Mouse (Mus musculus): ENCODE data around the gene Ap2b1.

Gene Ap2b1

GRCm38 (mm10) chr11:83298225-83299195, at the start of gene Ap2b1:
Gene Ap2b1, plus strand, starts transcription at chr11:83299024.
- in situ Hi-C loops (cut with MboI, MseI) = no loop called here

- in situ Hi-C loops (cut with MboI, MseI) = loop anchor here (10.0 kb wide), 1 partner anchor 332 kb away; no protein-coding TSS in a partner anchor
These were observed 41.6 kb upstream of the Ap2b1 start for GRCm38 (mm10) chr11:83257211-83257610.

- in situ Hi-C loops (cut with MboI, MseI) = no loop called here
These were observed 36.2 kb upstream of the Ap2b1 start for GRCm38 (mm10) chr11:83262673-83263072.

- in situ Hi-C loops (cut with MboI, MseI) = no loop called here
These were observed 35.7 kb upstream of the Ap2b1 start for GRCm38 (mm10) chr11:83263146-83263545.

DNA sequence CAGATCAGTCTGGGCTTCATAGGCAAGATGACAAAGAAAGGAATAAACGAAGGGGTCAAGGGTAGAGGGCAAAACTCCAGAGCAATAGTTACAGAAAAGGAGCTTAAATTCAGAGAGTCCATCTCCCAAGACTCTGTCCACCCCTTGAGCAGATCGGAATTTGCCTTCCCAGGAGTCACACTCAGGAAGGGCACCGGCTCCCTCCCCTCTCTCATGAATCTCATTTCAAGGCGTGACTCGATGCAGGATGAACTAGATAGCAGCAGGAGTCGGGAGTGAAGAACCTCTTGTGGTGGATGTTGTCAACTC, 28.0 kb upstream of the Ap2b1 start:
- in situ Hi-C loops (cut with MboI, MseI) = loop anchor here (10.0 kb wide), 1 partner anchor 1076 kb away; no protein-coding TSS in a partner anchor

- in situ Hi-C loops (cut with MboI, MseI) = loop anchor here (10.0 kb wide), 1 partner anchor 1077 kb away; no protein-coding TSS in a partner anchor
These were observed 27.5 kb upstream of the Ap2b1 start for GRCm38 (mm10) chr11:83271151-83271950.

GRCm38 (mm10) chr11:83271951-83272843, 26.6 kb upstream of the Ap2b1 start:
- in situ Hi-C loops (cut with MboI, MseI) = loop anchor here (10.0 kb wide), 1 partner anchor 1077 kb away; no protein-coding TSS in a partner anchor

DNA sequence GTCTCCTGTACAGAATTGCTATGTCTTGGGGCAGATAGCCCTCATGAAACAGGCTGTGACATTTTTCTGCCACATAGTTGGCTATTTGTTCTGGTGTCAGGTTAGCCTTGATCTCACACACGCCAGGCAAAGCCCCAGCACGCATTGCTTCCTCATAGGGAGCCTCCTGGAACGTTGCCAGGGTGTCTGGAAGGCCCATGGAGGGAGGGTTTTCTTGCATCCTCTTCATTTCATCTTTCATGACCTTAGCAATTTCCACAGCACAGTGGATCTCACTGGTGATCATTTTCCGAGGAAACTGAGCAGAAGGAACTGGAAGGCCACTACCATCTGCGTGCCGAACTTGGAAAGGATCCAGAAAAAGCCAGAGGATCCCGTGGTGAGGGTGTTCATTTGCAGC, 22.6 kb upstream of the Ap2b1 start:
- in situ Hi-C loops (cut with MboI, MseI) = loop anchor here (10.0 kb wide), 1 partner anchor 1081 kb away; no protein-coding TSS in a partner anchor

GRCm38 (mm10) chr11:83279024-83279423, 19.8 kb upstream of the Ap2b1 start:
- in situ Hi-C loops (cut with MboI, MseI) = loop anchor here (10.0 kb wide), 1 partner anchor 1084 kb away; no protein-coding TSS in a partner anchor

- in situ Hi-C loops (cut with MboI, MseI) = loop anchor here (10.0 kb wide), 1 partner anchor 1085 kb away; no protein-coding TSS in a partner anchor
These were observed 19.1 kb upstream of the Ap2b1 start for GRCm38 (mm10) chr11:83279691-83280090.

GRCm38 (mm10) chr11:83282084-83282483, 16.7 kb upstream of the Ap2b1 start:
- in situ Hi-C loops (cut with MboI, MseI) = no loop called here

DNA sequence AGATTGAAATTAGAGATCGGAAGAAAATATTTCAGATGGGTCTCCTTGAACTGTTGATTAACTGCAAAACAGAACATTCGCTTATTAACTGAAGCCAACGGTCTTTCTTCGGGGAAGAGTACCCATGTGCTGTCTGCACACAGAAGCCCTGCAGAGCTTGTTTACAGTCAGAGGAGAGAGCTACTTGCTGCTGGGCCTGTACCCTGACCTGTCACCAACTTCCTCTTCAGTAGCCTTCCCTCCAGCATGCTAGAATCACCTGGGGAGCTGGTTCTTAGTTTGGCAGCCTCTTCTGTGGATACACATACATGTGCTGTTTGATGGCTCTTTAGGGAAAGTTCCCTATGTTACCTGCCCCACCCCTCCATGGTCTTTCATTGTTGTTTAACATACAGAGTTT, 13.2 kb upstream of the Ap2b1 start:
- in situ Hi-C loops (cut with MboI, MseI) = no loop called here

- in situ Hi-C loops (cut with MboI, MseI) = no loop called here
These were observed 12.3 kb upstream of the Ap2b1 start, which contains the start of gene Slfn14 for GRCm38 (mm10) chr11:83286566-83286965. Gene Slfn14, minus strand, starts transcription at chr11:83286726.

- in situ Hi-C loops (cut with MboI, MseI) = no loop called here
These were observed 9.8 kb upstream of the Ap2b1 start for GRCm38 (mm10) chr11:83289036-83289435.

- in situ Hi-C loops (cut with MboI, MseI) = no loop called here
These were observed 9.2 kb upstream of the Ap2b1 start for GRCm38 (mm10) chr11:83289633-83290032.

- in situ Hi-C loops (cut with MboI, MseI) = no loop called here
These were observed 7.2 kb upstream of the Ap2b1 start for GRCm38 (mm10) chr11:83291375-83292250.

GRCm38 (mm10) chr11:83292251-83292587, 6.6 kb upstream of the Ap2b1 start:
- in situ Hi-C loops (cut with MboI, MseI) = no loop called here

- in situ Hi-C loops (cut with MboI, MseI) = no loop called here
These were observed 5.6 kb upstream of the Ap2b1 start for GRCm38 (mm10) chr11:83293182-83293581.

DNA sequence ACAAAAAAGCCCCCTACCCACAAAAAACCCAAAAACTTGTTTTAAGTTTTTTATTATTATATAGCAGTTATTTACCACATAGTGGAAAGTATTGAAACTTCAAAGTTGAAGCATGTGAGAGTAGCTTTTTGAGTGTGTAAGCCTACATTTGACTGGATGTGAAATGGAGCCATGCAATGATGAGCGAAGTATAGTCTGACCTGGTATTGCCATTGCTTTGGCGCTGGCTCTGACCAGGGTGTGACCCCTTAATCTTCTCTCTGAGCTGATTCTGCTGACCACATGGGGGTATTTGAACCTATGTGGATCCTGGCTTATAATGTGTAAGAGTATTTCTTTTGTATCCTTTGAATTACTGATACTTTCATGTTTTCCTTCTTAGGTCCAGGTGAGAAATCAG, 4.7 kb upstream of the Ap2b1 start:
- in situ Hi-C loops (cut with MboI, MseI) = no loop called here

- in situ Hi-C loops (cut with MboI, MseI) = no loop called here
These were observed 1.0 kb upstream of the Ap2b1 start for GRCm38 (mm10) chr11:83297816-83298215.
